Mouse (Mus musculus) midbrain, embryonic 11.5 days (tissue): Measurements from ENCODE around the gene Slc4a7. TPM values are rescaled to one million over a fixed set of nuclear protein-coding genes. Genes with fewer than 3 reads are reported as not detected.
A peak's percentile ranks its signal among the peaks of the same experiment; 100 is the strongest.
"Not testable (repeated sequence)": the region's sequence is repeated elsewhere in the genome, so short reads cannot be mapped to it uniquely, and the experiment has no call there.

Experiments
- ATAC-seq: fragments of 200-750 bp; cut with Nextera tagmentation; 2 replicates; pipeline ENCODE4 v1.8.0; 2017; ENCODE audit warnings: moderate TSS enrichment, moderate library complexity; ENCODE audit not compliant: low FRiP score
- DNase-seq: peaks from one replicate; pipeline ENCODE4 v3.0.0; 2015; ENCODE audit warnings: low spot score; ENCODE audit errors: missing footprints
- H3K27ac ChIP-seq: fragments of 300-500 bp; sonication (generic); 2 replicates; pipeline ENCODE4 v1.5.1; 2014; ENCODE audit warnings: low read depth, low read length
- H3K27me3 ChIP-seq: fragments of 300-500 bp; sonication (generic); 2 replicates; pipeline ENCODE4 v1.6.1; 2014; ENCODE audit warnings: mild to moderate bottlenecking, low read length, moderate library complexity, mixed read lengths; ENCODE audit not compliant: control insufficient read depth, insufficient read depth
- H3K36me3 ChIP-seq: fragments of 300-500 bp; sonication (generic); 2 replicates; pipeline ENCODE4 v1.6.1; 2014; ENCODE audit warnings: mild to moderate bottlenecking, low read length, moderate library complexity, mixed read lengths; ENCODE audit not compliant: control insufficient read depth, insufficient read depth
- H3K4me1 ChIP-seq: fragments of 300-500 bp; sonication (generic); 2 replicates; pipeline ENCODE4 v1.6.1; 2014; ENCODE audit warnings: low read length; ENCODE audit not compliant: control insufficient read depth, insufficient read depth
- H3K4me2 ChIP-seq: fragments of 300-500 bp; sonication (generic); 2 replicates; pipeline ENCODE4 v1.6.1; 2014; ENCODE audit warnings: mild to moderate bottlenecking, moderate library complexity
- H3K4me3 ChIP-seq: fragments of 300-500 bp; sonication (generic); 2 replicates; pipeline ENCODE4 v1.5.1; 2014; ENCODE audit warnings: low read depth, low read length
- H3K9ac ChIP-seq: fragments of 300-500 bp; sonication (generic); 2 replicates; pipeline ENCODE4 v1.6.1; 2014; ENCODE audit warnings: low read length
- H3K9me3 ChIP-seq: fragments of 300-500 bp; sonication (generic); 2 replicates; pipeline ENCODE4 v1.6.1; 2016; ENCODE audit warnings: low read length; ENCODE audit not compliant: control insufficient read depth
- WGBS: fragments of 180-500 bp; shearing (Covaris S2); extraction: QIAGEN DNeasy Blood & Tissue Kit; methylation state at CpG from one replicate; pipeline ENCODE4 v1.1.7; 2014; 5-methylcytosine and 5-hydroxymethylcytosine counted together
- polyA plus RNA-seq: library from polyadenylated mRNA; unstranded; fragments of >200 nt; fragmentation: Nextera tagmentation; extraction: Ambion mirVana; gene quantifications from 2 replicates; pipeline ENCODE4 v1.2.1, GENCODE M21; 2014

Gene Slc4a7
- polyA plus RNA-seq, 1 experiment from 2014 or later: 24.6 TPM

- peaks cover 10% of the 10 kb centered on the region for H3K36me3 ChIP-seq
- H3K27me3 ChIP-seq: no peaks in the 10 kb centered on the region
- no peaks in the 10 kb centered on the region for H3K4me1 ChIP-seq
- no peak overlapping the region for H3K4me3 ChIP-seq
- no peaks in the 10 kb centered on the region for H3K9me3 ChIP-seq
- no peak overlapping the region for H3K9ac ChIP-seq
- H3K27ac ChIP-seq: no peak overlapping the region
- DNase-seq (no peak), ATAC-seq (no peak)
- H3K4me2 ChIP-seq: no peak overlapping the region
- WGBS: 90% methylated on average over 2 of the region's 2 CpGs
Measured at GRCm38 (mm10) chr14:14781169-14781568, 79.1 kb downstream of the Slc4a7 start.

- DNase-seq (no peak), ATAC-seq (no peak)
- Histone ChIP-seq H3K4me3 (no peak overlapping the region), H3K4me1 (no peaks in the 10 kb centered on the region), H3K27ac (no peak overlapping the region), H3K4me2 (no peak overlapping the region), H3K9me3 (no peaks in the 10 kb centered on the region), H3K27me3 (no peaks in the 10 kb centered on the region), H3K36me3 (peaks cover 7% of the 10 kb centered on the region), H3K9ac (no peak overlapping the region)
- 91% methylated on average over 1 of the region's 1 CpGs for WGBS
Measured at GRCm38 (mm10) chr14:14784223-14784622, 82.1 kb downstream of the Slc4a7 start.

GRCm38 (mm10) chr14:14786979-14787378 lies 84.9 kb downstream of the Slc4a7 start:
- no peak overlapping the region for H3K4me3 ChIP-seq
- no peak overlapping the region for H3K9ac ChIP-seq
- no peak overlapping the region for H3K4me2 ChIP-seq
- H3K27me3 ChIP-seq: no peaks in the 10 kb centered on the region
- DNase-seq (peak; percentile 79), ATAC-seq (no peak)
- H3K9me3 ChIP-seq: no peaks in the 10 kb centered on the region
- H3K36me3 ChIP-seq: peaks cover 11% of the 10 kb centered on the region
- H3K4me1 ChIP-seq: no peaks in the 10 kb centered on the region
- 97% methylated on average over 1 of the region's 1 CpGs for WGBS
- no peak overlapping the region for H3K27ac ChIP-seq

- H3K36me3 ChIP-seq: peaks cover 8% of the 10 kb centered on the region
- no peak overlapping the region for H3K4me2 ChIP-seq
- H3K27me3 ChIP-seq: no peaks in the 10 kb centered on the region
- whole genome bisulfite sequencing: 91% methylated on average over 4 of the region's 4 CpGs
- no peak overlapping the region for H3K9ac ChIP-seq
- DNase-seq (peak; percentile 77), ATAC-seq (no peak)
- H3K27ac ChIP-seq: no peak overlapping the region
- no peaks in the 10 kb centered on the region for H3K9me3 ChIP-seq
- no peaks in the 10 kb centered on the region for H3K4me1 ChIP-seq
- H3K4me3 ChIP-seq: no peak overlapping the region
Measured at GRCm38 (mm10) chr14:14789840-14790470, 87.9 kb downstream of the Slc4a7 start.

- no peak for DNase-seq
- H3K27me3 ChIP-seq: no peaks in the 10 kb centered on the region
- H3K4me3 ChIP-seq: no peak overlapping the region
- no peaks in the 10 kb centered on the region for H3K4me1 ChIP-seq
- no peaks in the 10 kb centered on the region for H3K9me3 ChIP-seq
- no peak overlapping the region for H3K4me2 ChIP-seq
- ATAC-seq: no peak
- no peak overlapping the region for H3K9ac ChIP-seq
- H3K27ac ChIP-seq: no peak overlapping the region
- no peaks in the 10 kb centered on the region; the same call in 1 of the 2 replicates for H3K36me3 ChIP-seq
- 94% methylated on average over 5 of the region's 5 CpGs for WGBS
Measured at GRCm38 (mm10) chr14:14799861-14800260, 97.8 kb downstream of the Slc4a7 start.

- no peaks in the 10 kb centered on the region for H3K9me3 ChIP-seq
- no peak overlapping the region for H3K4me3 ChIP-seq
- ATAC-seq: no peak
- no peak overlapping the region for H3K9ac ChIP-seq
- H3K27ac ChIP-seq: no peak overlapping the region
- DNase-seq: no peak
- 94% methylated on average over 4 of the region's 4 CpGs for WGBS
- H3K27me3 ChIP-seq: no peaks in the 10 kb centered on the region
- H3K4me1 ChIP-seq: no peaks in the 10 kb centered on the region
- H3K36me3 ChIP-seq: no peaks in the 10 kb centered on the region; the same call in 1 of the 2 replicates
- H3K4me2 ChIP-seq: no peak overlapping the region
Measured at GRCm38 (mm10) chr14:14800332-14800731, 98.3 kb downstream of the Slc4a7 start.

GRCm38 (mm10) chr14:14800810-14801209 lies 98.7 kb downstream of the Slc4a7 start:
- no peaks in the 10 kb centered on the region for H3K4me1 ChIP-seq
- DNase-seq (no peak), ATAC-seq (no peak)
- no peak overlapping the region for H3K9ac ChIP-seq
- no peak overlapping the region for H3K4me2 ChIP-seq
- no peaks in the 10 kb centered on the region; the same call in 1 of the 2 replicates for H3K36me3 ChIP-seq
- H3K4me3 ChIP-seq: no peak overlapping the region
- H3K9me3 ChIP-seq: no peaks in the 10 kb centered on the region
- no peak overlapping the region for H3K27ac ChIP-seq
- H3K27me3 ChIP-seq: no peaks in the 10 kb centered on the region
- 92% methylated on average over 3 of the region's 3 CpGs for WGBS

- 88% methylated on average over 1 of the region's 2 CpGs for WGBS
- ATAC-seq: 0 out of 2 replicates have a peak, but pooled peaks have one; percentile 7
- not testable (repeated sequence) for H3K9me3 ChIP-seq, H3K4me2 ChIP-seq, H3K27ac ChIP-seq, H3K9ac ChIP-seq, H3K4me1 ChIP-seq, H3K36me3 ChIP-seq, DNase-seq, H3K27me3 ChIP-seq, H3K4me3 ChIP-seq
Measured at GRCm38 (mm10) chr14:14803115-14803514, 101.0 kb downstream of the Slc4a7 start, which contains the start of gene Nek10. TSS of gene Nek10 (plus strand) at chr14:14803415.

GRCm38 (mm10) chr14:14803921-14804517 lies 101.9 kb downstream of the Slc4a7 start:
- ATAC-seq: peak; percentile 71
- 18% methylated on average over 10 of the region's 10 CpGs for WGBS
- DNase-seq: no peak

More at GRCm38 (mm10) chr14:14803921-14804517, 101.9 kb downstream of the Slc4a7 start:
- no peaks in the 10 kb centered on the region for H3K4me1 ChIP-seq
- H3K9ac ChIP-seq: no peak overlapping the region
- H3K4me3 ChIP-seq: no peak overlapping the region
- no peaks in the 10 kb centered on the region for H3K27me3 ChIP-seq
- H3K9me3 ChIP-seq: no peaks in the 10 kb centered on the region
- no peak overlapping the region for H3K27ac ChIP-seq
- no peak overlapping the region for H3K4me2 ChIP-seq
- no peaks in the 10 kb centered on the region; the same call in 1 of the 2 replicates for H3K36me3 ChIP-seq
